Mouse (Mus musculus): ENCODE measurements around the gene Zfp668. TPM values are rescaled to one million over a fixed set of nuclear protein-coding genes. Genes with fewer than 3 reads are reported as not detected.

Zfp668 gene
- polyA plus RNA-seq, 1 experiment from 2014 or later = 46.2 TPM

Other genes starting within 250 kb of the Zfp668 start
- gene Bcl7c, start 167.9 kb downstream of the Zfp668 start, polyA plus RNA-seq (2015; fragmentation: Nextera tagmentation; extraction: Ambion mirVana) = 43.1 and 47.9 TPM in 2 replicates
- gene Ctf1, start 164.1 kb downstream of the Zfp668 start, polyA plus RNA-seq (2015; fragmentation: Nextera tagmentation; extraction: Ambion mirVana) = 3.8 and 5.8 TPM in 2 replicates
- gene Ctf2, start 144.7 kb downstream of the Zfp668 start, polyA plus RNA-seq (2015; fragmentation: Nextera tagmentation; extraction: Ambion mirVana) = 0.10 and 0.19 TPM in 2 replicates
- 9.4 and 10.5 TPM in 2 replicates for gene Fbxl19, start 132.3 kb downstream of the Zfp668 start, polyA plus RNA-seq (2015; fragmentation: Nextera tagmentation; extraction: Ambion mirVana)
- gene Orai3, start 107.0 kb downstream of the Zfp668 start, polyA plus RNA-seq (2015; fragmentation: Nextera tagmentation; extraction: Ambion mirVana) = 8.7 and 8.8 TPM in 2 replicates
- 22.4 and 24.8 TPM in 2 replicates for gene Setd1a, start 100.2 kb downstream of the Zfp668 start, polyA plus RNA-seq (2015; fragmentation: Nextera tagmentation; extraction: Ambion mirVana)
- not detected in 2 replicates for gene Gm49388, start 91.2 kb downstream of the Zfp668 start, polyA plus RNA-seq (2015; fragmentation: Nextera tagmentation; extraction: Ambion mirVana)
- 7.4 TPM in 2 replicates for gene Hsd3b7, start 76.2 kb downstream of the Zfp668 start, polyA plus RNA-seq (2015; fragmentation: Nextera tagmentation; extraction: Ambion mirVana)
- gene Stx4a, start 52.5 kb downstream of the Zfp668 start, polyA plus RNA-seq (2015; fragmentation: Nextera tagmentation; extraction: Ambion mirVana) = 19.2 and 21.3 TPM in 2 replicates
- 34.5 and 37.4 TPM in 2 replicates for gene Stx1b, start 52.3 kb downstream of the Zfp668 start, polyA plus RNA-seq (2015; fragmentation: Nextera tagmentation; extraction: Ambion mirVana)
- 13.2 and 13.7 TPM in 2 replicates for gene Zfp646, start 607 bp downstream of the Zfp668 start, polyA plus RNA-seq (2015; fragmentation: Nextera tagmentation; extraction: Ambion mirVana)
- 0.78 and 0.92 TPM in 2 replicates for gene Prss53, start 14.1 kb upstream of the Zfp668 start, polyA plus RNA-seq (2015; fragmentation: Nextera tagmentation; extraction: Ambion mirVana)
- gene Gm21974, start 18.6 kb upstream of the Zfp668 start, polyA plus RNA-seq (2015; fragmentation: Nextera tagmentation; extraction: Ambion mirVana) = not detected in 2 replicates
- gene Vkorc1, start 18.8 kb upstream of the Zfp668 start, polyA plus RNA-seq (2015; fragmentation: Nextera tagmentation; extraction: Ambion mirVana) = 65.7 and 69.7 TPM in 2 replicates
- gene Bckdk, start 27.3 kb upstream of the Zfp668 start, polyA plus RNA-seq (2015; fragmentation: Nextera tagmentation; extraction: Ambion mirVana) = 81.7 and 84.3 TPM in 2 replicates
- gene Kat8, start 35.7 kb upstream of the Zfp668 start, polyA plus RNA-seq (2015; fragmentation: Nextera tagmentation; extraction: Ambion mirVana) = 52.7 and 56.5 TPM in 2 replicates
- gene Prss8, start 53.3 kb upstream of the Zfp668 start, polyA plus RNA-seq (2015; fragmentation: Nextera tagmentation; extraction: Ambion mirVana) = 0.20 and 0.29 TPM in 2 replicates
- gene Prss36, start 69.9 kb upstream of the Zfp668 start, polyA plus RNA-seq (2015; fragmentation: Nextera tagmentation; extraction: Ambion mirVana) = 9.6 and 11.6 TPM in 2 replicates
- gene Fus, start 90.6 kb upstream of the Zfp668 start, polyA plus RNA-seq (2015; fragmentation: Nextera tagmentation; extraction: Ambion mirVana) = 438 and 469 TPM in 2 replicates
- gene Pycard, start 117.0 kb upstream of the Zfp668 start, polyA plus RNA-seq (2015; fragmentation: Nextera tagmentation; extraction: Ambion mirVana) = 4.1 and 6.7 TPM in 2 replicates
- gene Trim72, start 127.1 kb upstream of the Zfp668 start, polyA plus RNA-seq (2015; fragmentation: Nextera tagmentation; extraction: Ambion mirVana) = not detected in 2 replicates
- gene Itgam, start 185.8 kb upstream of the Zfp668 start, polyA plus RNA-seq (2015; fragmentation: Nextera tagmentation; extraction: Ambion mirVana) = 0.96 and 1.0 TPM in 2 replicates
- not detected in 2 replicates for gene Gm49368, start 185.9 kb upstream of the Zfp668 start, polyA plus RNA-seq (2015; fragmentation: Nextera tagmentation; extraction: Ambion mirVana)

Data from forebrain, embryonic 15.5 days (tissue).